Mouse (Mus musculus): Measurements from ENCODE around the gene Vps13d.

The Vps13d gene

DNA sequence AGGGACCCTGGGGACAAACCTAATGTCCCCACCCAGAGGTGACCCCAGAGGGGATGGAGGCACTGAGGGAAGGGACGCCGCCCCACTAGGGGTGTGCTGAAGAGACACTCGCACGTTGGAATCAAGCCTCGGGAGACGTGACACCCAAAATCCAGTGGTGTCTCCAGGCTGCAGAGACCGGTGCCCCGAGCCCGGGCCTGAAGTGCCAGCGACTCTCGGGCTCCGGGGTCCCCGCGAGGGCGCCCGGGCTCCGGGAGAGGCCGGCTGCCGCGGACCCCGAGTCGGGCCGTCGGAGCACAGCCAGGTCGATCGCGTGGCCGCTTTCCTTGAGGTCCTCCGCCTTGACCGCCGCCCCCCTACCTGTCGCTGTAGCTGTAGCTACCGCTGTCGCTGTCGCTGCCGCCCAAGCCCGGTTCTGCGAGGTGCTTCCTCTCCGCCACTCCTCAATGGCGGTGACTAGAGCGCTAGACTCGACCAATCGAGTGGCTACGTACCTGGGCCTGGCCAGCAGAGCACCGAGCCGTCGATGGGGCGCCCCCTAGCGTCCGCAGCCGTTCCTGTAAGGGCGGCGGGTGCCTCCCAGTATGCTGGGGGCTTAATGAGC is at the start of gene Vps13d:
Gene Vps13d (minus strand): TSS at position 447 of the 604 bp plus-strand sequence.
- DNase-seq (ENCODE audit: low read depth) = peak; percentile 92

DNA sequence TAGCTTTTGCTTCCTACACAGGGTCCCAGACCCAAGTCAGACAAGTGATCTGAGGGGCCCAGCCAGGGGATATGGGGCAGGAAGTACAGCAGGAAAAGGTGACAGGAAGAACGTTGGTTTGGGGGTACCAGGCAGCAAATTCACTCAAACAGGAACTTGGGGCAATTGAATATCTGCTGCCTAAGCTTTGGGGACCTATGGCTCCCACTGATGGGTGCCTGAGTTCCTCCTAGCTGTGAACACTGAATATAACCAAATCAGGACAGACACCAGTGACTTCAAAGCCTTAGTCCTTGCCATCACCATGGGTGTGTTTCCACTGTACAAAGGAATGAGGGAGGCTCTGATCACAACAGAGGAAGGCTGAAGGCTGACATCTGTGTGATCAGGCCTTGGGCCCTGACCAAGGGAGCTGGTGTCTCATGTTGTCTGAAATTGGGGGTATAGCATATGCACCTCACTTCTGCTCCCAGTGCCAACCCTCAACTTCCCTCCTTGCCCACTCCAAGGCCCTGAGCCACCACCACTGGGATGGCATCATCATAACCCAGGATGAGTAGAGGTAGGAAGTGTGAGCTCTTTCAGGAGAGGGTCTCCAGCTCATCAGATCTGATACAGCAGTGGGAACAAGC is 48.0 kb upstream of the Vps13d start:
- DNase-seq (ENCODE audit: low read depth) = no peak

DNA sequence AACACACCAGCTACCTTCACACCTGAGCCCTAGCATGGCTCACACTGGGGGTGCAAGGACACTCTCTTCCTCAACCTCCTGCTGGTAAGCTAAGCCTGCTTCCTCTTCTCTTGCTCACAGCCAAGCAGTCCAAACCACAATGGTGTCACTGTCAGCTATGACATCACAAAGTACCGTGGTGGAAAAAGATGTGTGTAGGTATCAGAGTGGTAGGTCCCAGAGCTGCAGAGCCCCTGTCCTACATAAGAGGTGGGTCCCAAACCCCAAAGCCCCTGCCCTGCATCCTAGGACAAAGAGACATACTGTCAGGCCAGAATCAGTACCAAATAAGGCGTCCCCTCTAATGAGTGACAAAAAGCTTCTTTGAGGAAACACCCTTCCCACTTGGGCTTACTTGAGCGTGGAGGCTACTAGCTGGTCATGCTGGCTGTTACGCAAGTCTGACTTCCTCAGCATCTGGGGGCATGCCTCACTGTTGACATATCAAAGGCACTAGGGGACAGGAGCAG is 46.0 kb upstream of the Vps13d start:
- DNase-seq (ENCODE audit: low read depth) = no peak

DNA sequence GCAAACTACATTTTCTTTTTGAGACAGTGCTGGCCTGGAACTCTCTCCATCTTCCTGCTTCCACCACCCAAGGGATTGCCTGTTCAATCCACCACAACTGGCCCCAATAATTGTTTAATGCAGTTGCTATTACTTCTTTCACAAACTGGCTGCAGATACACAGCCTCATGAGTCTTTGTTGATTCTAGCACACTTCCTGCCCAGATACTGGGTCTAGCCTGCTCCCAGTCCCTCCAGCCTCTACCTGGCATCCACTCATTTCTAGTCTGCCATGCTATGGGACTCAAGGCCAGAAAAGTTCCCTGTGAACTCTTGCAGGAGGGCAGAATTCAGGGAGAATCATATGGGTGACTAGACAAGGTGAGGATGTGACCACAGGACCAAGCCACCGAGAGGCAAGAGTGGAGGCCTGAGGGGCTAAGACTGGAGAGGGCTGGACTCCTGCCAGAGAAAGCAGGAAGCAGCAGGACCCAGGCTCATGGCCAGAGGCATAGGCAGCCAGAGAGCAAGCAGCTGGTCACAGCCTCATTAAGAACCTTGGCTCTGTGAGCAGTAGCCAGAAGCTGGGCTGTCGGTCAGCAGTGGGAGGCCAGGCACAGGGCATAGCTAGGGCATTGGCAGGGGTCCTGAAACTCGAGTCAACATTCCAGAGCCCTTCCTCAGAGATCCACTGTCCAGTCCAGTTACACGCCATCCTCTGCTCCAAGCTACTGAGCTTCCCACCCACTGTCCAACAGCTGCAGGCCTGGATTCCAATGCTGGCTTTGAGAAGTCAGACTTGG is 44.4 kb upstream of the Vps13d start:
- DNase-seq (ENCODE audit: low read depth) = peak; percentile 94

DNA sequence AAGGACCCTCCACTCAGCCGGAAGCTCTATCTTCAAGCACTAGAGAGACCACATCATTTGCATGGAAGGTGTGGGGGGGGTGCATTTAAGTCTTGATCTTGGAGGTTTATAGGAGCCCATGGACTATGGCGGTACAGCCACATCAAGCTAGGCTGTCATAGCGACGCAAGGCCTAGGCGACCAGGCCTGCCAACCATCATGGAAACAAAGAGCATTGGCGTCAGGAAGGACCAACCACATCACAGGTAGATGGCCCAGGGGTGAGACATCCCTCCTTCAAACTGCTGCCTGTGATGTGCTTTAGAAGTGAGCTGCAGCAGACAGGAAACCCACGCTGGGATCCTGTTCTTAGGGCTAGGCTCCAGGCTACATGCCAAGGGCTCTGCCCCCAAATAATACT is 41.2 kb upstream of the Vps13d start:
- no peak for DNase-seq (ENCODE audit: low read depth)

DNA sequence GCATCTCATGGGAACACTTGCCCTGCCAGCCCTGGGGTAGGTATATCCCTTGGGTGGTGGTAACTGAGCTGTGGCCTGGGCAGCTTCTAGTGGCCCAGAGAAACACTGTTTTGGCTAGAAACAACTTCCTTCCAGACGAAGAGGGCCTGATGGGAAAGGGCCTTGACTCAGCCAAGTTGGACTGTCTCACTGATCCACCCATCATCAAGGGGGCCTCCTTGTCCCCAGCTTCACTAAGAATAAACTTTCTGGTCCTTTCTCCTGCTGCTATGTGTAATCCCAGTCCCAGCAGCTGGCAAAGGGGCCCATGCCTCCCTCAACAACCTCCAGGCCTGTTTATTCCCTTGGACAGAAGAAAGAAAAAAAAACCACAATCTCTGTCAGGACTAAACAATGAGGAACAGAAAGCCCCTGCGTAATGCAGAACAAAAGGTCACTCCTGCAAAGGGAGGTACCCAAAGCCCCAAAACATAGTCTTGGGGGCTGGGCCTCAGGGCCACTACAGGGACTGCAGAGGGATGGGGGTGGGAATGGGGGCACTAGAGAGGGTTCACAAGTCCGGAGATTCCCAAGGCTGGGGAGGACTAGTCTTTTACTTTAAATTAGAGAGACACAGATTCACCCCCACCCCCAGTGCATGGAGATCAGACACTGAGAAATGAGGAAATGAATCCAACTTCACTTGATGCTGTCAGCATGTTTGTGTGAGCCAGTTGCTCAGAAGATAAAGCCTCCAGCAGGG is 38.9 kb upstream of the Vps13d start:
- peak; percentile 64 for DNase-seq (ENCODE audit: low read depth)

DNA sequence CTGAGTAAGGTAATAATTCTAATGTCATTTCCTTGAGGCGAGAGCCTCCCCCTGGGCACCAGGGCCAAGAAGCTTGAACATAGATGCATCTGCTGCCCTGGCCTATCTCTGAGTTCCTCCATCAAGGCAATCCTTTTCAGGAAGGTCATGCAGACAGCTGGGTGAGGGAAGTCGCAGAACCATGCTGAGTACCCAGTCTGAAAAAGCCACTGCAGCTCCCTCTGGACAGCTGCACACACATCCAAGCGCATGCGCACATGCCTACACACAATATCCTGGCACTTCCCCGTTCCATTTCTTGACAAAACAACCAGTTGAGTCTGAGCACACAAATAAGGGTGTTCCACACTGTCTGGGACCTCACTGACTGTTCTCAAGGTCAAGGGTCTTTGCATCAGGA is 36.9 kb upstream of the Vps13d start:
- no peak for DNase-seq (ENCODE audit: low read depth)

DNA sequence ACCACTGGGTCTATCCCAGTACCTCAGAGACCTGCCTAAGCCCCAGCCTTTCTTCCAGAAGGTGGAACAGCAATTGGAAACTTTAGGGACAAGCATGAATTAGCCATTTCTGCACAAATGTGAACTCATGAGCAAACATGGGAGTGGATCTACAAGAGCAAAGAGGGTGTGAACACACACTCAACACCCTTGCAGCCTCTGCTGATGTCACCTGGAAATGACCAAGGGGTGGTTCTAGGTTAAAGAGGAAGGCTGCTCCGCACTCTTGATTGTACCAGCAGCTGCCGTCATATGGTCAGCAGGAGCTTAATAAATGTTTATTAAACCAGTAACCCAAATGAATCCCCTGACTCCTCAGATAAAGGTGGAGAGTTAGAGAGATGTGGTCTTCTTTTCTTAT is 35.8 kb upstream of the Vps13d start:
- no peak for DNase-seq (ENCODE audit: low read depth)

DNA sequence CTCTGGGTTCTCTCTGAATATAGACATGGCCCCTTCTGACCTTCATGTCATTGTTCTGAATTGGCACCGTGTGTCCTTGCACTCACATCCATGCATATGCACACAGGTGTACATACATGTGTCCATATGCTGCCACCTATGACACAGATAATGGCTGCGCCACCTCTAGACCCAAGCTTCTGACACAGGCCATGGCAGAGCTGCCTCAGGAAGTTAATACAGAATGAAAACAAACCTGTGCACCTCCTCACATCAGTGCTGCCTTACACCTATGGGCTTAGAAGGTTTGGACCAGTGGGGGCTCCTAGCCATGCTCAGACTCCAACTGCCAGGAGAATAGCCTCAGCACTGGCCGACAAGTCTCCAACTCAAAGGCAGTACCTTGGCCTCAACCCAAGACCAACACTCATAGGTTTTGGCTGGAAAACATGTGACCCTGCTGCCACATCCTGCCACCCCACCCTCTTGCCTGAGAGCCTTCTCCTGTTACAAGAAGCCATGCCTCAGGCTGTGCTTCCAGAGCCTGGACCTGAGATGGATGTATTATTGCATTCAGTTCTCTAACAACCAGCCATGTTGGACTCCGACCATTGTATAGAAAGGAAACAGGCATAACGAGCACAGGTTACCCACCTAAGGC is 34.8 kb upstream of the Vps13d start:
- peak; percentile 88 for DNase-seq (ENCODE audit: low read depth)

DNA sequence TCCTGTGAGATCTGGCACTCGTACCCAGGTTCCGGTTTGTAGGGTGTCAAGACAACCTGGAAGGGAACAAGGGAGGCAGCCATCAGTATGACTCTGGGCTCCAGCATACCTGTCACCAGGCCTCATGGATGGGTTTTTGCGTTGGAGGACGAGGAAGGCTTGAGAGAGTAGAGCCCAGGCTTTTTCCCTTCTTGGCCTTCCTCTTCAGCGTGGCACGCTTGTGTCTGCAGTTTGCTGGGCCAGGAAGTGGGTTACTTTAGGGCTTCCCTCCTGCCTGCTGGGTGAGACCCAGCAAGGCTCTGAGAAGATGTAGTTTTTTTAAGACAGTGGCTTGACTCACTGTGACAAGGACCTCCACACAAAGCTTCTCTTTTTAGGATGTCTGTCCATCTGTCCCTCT is 34.2 kb upstream of the Vps13d start:
- DNase-seq (ENCODE audit: low read depth) = no peak

DNA sequence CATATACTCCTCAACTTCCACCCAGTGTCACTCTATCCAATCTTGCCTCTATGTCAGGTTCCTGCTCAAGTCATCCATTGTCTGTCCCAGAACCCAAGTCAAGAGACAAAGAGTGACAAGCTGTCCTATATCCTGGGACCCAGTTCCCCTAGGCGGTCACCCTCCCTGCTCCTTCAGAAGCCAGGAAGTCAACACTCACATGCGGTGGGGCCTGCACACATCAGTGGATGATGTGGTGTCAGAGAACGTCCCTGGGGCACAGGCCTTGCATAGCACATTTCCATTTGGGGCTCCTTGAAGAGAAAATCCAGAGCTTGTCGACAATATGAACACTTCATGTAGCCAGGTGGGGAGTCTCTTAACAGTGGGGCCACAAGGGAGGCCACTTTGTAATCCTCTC is 29.8 kb upstream of the Vps13d start:
- DNase-seq (ENCODE audit: low read depth) = no peak

DNA sequence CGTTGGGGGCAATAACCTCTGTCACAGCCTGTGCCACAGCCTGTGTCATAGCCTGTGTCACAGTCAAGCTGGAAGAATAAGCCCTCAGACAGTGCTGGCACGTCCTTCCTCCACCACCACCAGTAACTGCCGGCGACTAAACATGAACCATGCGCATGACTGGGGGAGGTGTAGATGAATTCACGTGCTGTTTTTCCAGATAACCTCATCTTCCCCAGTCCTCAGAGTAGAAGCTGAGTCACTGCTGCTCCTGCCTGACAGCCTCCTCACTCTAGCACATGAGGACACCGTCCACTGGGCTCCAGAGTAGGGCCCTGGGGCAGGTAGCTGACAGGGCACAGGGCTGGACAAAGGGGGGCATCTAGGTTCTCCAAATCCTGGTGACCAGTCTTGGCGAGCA is 27.3 kb upstream of the Vps13d start:
- peak; percentile 30 for DNase-seq (ENCODE audit: low read depth)

DNA sequence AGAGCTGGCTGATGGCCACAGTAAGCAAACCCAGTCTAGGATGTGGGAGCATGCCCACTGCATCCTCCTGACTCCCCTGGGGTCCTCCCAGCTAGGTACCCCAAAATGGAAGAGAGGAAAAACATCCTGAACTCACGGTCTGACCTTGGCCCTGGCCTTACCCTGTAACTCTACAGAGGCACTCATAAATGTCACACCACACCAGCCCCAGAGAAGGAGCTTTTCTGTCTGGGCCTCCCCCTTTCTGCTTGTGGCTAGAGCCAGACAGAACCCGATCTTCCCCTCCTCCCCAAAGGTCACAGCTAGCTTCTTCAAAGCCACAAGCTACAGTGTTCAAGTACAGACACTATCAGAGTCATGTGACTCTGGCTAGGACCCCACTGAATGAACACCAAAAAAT is 26.6 kb upstream of the Vps13d start:
- no peak for DNase-seq (ENCODE audit: low read depth)

DNA sequence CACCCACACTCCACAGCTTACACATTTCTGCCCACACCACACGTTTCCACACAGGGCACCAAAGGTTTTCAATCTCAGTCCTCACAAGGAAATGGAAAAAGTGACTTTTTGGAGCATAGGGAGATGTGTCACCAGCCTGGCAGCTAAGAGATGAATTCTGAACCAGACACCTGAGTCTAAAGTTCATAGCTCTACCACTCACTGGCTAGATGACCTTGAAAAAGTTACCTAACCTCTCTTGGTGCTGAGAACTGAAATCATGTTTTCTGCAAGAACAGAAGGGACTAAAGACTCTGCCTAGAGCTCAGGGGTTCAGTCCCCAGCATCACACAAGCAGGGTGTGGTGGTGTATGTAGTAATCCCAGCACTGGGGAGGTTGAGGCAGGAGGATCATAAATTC is 25.2 kb upstream of the Vps13d start:
- DNase-seq (ENCODE audit: low read depth) = no peak

DNA sequence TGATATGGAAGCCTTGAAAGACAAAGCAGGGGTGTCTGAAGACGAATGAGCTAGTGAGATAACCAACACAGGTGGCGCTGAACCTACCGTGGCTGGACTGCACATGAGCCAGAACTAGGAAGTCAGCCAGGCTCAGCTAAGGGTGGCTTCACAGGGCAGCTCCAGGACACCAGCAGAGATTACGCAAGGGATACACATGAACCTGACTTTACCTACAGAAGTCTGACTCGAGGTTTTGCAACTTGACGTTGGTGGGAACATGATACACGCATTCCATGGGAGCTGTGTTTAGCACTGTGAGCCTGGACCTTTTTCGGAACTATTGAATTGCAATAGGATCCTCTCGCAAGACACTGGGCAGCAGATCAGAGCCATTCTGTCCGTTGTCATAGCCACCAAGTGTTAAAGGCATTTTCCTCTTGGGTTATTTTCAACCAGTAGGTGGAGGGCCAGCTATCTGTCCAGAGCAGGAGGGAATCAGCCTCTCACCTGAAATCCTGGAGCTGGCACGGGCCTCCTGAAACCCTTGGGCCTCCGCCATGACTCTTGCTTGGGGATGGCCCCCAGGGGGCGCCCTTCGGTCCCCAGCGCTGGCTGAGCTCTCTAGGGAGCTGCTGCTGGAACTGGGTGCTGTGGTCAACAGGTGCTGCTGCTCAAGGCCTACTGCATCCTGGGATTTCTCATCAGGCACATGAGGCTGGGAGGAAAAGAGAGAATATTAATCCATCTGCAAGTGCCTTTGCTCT is 24.6 kb upstream of the Vps13d start:
- peak; percentile 43 for DNase-seq (ENCODE audit: low read depth)

DNA sequence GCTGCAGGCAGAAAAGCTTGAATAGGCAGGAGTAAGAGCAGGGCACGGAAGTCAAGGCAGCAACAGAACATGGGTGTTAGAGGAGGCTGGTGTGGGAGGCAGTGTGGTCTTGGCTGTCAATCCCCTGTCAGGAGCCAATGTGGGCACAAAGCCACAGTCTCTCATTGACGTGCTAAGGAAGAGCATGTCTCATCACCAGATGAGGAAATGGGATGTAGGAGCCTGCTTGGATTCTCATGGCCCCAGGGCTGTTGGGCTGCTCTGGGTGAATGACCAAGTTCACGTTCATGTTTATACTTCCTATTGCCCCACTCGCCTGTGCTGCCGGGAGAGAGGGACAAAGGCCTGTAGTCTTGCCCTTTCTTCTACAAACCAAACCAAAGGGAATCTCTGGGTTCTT is 23.0 kb upstream of the Vps13d start:
- peak; percentile 62 for DNase-seq (ENCODE audit: low read depth)

DNA sequence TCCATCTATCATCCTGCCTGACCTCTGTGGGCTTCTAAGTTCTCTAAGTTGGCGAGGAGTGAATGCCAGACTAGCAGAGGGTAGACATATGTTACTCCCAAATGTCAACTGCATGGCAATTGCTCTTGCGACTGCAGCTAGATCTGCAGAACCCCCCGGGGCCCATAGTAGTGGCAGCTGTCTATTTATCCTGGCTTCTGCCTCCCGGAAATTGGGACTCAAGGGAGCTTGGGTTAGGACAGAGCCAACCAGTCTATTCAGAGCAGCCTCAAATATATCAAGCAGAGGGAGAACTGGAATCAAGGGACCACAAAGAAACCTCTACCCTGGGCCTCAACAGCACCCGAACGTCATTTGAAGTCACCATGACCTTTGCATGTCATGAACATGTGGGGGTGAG is 22.2 kb upstream of the Vps13d start:
- no peak for DNase-seq (ENCODE audit: low read depth)

DNA sequence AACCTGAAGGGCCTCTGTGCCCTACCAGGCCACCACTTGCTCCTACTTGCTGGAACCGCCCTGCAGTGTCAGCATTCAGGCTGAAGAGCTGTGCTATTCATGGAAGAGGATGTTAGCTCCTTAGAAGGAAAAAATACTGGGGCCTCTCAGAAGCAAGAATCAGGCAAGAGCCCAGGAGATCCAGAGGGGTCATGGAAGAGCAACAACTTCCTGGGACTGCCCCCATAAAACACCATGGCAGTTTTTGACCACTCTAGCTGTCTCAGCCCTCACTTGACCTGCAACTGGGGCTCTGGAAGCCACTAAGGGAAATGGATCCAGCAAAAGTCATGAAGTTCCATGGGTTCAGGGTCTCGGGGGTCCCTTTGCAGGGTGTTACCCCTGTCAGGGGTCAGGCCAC is 20.6 kb upstream of the Vps13d start:
- no peak for DNase-seq (ENCODE audit: low read depth)

DNA sequence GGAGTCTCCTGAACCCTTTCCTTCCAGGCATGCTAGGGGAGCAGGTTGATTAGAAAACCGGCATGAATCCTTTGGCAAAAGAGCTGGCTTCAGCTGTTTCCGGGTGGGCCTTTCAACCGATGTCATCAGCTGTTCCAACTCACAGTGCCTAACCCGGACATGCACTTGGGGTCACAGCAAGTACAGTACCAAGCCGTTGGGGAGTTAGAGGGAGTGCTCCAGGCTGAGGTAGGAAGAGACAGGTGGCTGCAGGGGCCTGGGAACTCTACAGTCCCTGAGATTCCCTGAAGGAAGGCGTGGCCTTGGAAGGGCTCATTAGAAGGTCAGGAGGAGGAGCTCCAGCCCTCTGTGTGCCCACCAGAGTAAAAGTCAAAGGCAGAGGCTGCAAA is 20.0 kb upstream of the Vps13d start:
- DNase-seq (ENCODE audit: low read depth) = no peak

DNA sequence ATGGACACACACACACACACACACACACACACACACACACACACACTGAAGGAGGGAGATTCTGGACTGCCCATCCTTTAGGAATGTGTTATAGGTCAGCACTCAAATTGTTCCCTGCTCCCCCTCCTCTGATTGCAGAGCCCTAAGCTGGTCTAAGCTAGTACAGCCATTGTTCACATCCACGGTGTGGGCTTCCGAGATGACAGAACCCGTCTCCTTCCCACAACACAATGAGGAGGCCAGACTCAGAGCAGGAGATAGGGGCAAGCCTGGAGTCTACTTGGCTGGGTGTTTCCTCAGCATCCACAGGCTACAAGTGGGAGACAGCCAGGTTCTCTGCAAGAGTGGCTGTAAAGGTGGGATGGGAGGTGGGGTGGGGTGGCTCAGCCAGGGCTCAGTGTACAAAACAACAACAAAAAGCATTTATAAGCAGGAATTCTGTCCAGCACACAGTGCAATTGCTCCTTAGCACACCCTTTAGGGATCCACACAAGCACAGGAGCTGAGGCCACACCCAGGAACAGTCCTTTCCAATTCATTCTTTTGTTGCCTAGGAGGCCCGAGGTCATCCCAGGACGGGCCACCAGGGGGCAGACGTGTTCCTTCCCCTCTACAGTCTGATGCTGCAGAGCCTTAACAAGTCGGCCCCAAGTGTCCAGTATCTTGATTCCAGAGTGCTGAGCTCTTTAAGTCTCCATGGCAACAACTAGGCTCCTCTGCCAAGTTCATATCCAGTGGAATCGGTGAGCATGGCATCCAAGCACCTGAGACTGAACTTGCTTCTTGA is 19.4 kb upstream of the Vps13d start:
- peak; percentile 94 for DNase-seq (ENCODE audit: low read depth)

DNA sequence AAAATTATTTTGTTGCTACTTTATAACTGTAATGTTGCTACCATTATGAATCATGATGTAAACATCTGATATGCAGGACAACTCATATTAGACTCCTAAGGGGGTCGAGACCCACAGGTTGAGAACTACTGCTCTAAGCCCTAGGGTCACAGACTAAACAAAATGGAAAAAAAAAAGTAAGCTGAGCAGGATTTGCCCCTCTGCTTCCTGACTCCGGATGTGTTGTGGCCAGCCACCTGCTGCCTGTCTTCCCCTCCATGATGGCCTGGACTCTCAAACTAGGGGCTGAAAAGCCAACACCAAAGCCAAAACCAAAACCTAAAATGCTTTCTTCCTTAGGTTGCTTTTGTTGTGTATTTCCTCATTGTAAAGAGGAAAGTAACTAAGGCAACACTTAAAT is 16.3 kb upstream of the Vps13d start:
- no peak for DNase-seq (ENCODE audit: low read depth)

All from NIH3T3 (cell line).